Mouse (Mus musculus) urinary bladder, postnatal 4 days (tissue): ENCODE measurements at regions not wholly inside any gene's neighbourhood (a gene's known extent, or its start where the extent isn't known, plus 50 kb on each side); places are given as distances from the start of the nearest gene placed in this dataset.

Experiments
- DNase-seq, 2 experiments: peaks; one replicate each; pipeline ENCODE4 v3.0.0; 2021 to 2022; ENCODE audit warnings: low spot score in 2 of 2

- no peak for DNase-seq
Measured at GRCm38 (mm10) chr13:112001155-112002025, 192.6 kb upstream of the Map3k1 start.

GRCm38 (mm10) chr13:112002661-112003347 lies 194.0 kb upstream of the Map3k1 start:
- DNase-seq, result no peak

- DNase-seq, result no peak
Measured at GRCm38 (mm10) chr13:112003445-112003844, 194.7 kb upstream of the Map3k1 start.

GRCm38 (mm10) chr13:112004126-112004525 lies 195.3 kb upstream of the Map3k1 start:
- no peak for DNase-seq

GRCm38 (mm10) chr13:112005421-112005820 lies 196.6 kb upstream of the Map3k1 start:
- no peak for DNase-seq

GRCm38 (mm10) chr13:112008806-112009205 lies 200.0 kb upstream of the Map3k1 start:
- no peak for DNase-seq

- no peak for DNase-seq
Measured at GRCm38 (mm10) chr13:112009288-112009687, 200.5 kb upstream of the Map3k1 start.

GRCm38 (mm10) chr13:112010464-112010863 lies 201.7 kb upstream of the Map3k1 start:
- no peak for DNase-seq

GRCm38 (mm10) chr13:112012640-112013039 lies 203.8 kb upstream of the Map3k1 start:
- no peak for DNase-seq

- no peak for DNase-seq
Measured at GRCm38 (mm10) chr13:112015083-112015482, 206.3 kb upstream of the Map3k1 start.

- no peak for DNase-seq
Measured at GRCm38 (mm10) chr13:112016280-112016679, 207.5 kb upstream of the Map3k1 start.

- DNase-seq, result no peak
Measured at GRCm38 (mm10) chr13:112018497-112019281, 209.9 kb upstream of the Map3k1 start.

- DNase-seq, result no peak
Measured at GRCm38 (mm10) chr13:112019575-112019974, 210.8 kb upstream of the Map3k1 start.

GRCm38 (mm10) chr13:112023171-112023570 lies 214.4 kb upstream of the Map3k1 start:
- DNase-seq, result no peak

- DNase-seq, result no peak
Measured at GRCm38 (mm10) chr13:112024667-112025585, 216.1 kb upstream of the Map3k1 start.

GRCm38 (mm10) chr13:112025586-112025950 lies 216.8 kb upstream of the Map3k1 start:
- no peak for DNase-seq

GRCm38 (mm10) chr13:112027736-112028135 lies 218.9 kb upstream of the Map3k1 start:
- DNase-seq, result no peak

GRCm38 (mm10) chr13:112031061-112031460 lies 222.3 kb upstream of the Map3k1 start:
- no peak for DNase-seq

GRCm38 (mm10) chr13:112031631-112032320 lies 223.0 kb upstream of the Map3k1 start:
- DNase-seq, result no peak

GRCm38 (mm10) chr13:112037731-112038380 lies 229.1 kb upstream of the Map3k1 start:
- no peak for DNase-seq
